Mouse (Mus musculus): ENCODE results near the gene Fars2.

DNA sequence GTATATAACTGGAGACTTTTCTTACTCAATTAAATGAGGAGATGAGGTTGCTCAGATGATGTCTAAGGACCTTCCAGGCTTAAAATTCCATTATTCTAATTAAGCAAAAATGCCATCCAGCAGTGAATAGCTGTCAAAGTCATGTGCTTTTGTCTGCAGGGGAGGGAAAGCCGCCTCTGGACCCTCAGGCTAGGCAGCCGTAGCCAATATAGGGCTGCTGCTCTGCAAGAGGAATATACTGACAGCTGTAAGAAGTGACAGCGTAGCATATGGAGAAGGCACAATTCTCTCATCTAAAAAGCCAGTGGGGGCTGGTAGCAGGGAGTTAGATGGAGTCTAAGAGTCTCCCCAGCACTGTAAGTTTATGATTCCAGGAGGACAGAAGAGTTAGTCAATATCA lies 634.6 kb downstream of the Fars2 start:
- TF ChIP-seq CTCF (IDR thresholded peaks at IDR 0.05; ENCODE audit: low read depth) (no peak), EP300 (IDR thresholded peaks at IDR 0.05; ENCODE audit: low read depth) (no peak)

All from liver, postnatal 0 days (tissue).